Mouse (Mus musculus): ENCODE data around the gene Bcas1.

GRCm38 (mm10) chr2:170470591-170470990, 42.9 kb upstream of the Bcas1 start:
- no peak for TF ChIP-seq CTCF (IDR thresholded peaks at IDR 0.05; ENCODE audit: extremely low read depth, insufficient read depth, insufficient read length, insufficient replicate concordance)
- TF ChIP-seq POLR2A (IDR thresholded peaks at IDR 0.05; ENCODE audit: low read depth, low read length) = no peak
